Mouse (Mus musculus) cerebellum, adult 2 months (tissue): Measurements from ENCODE around the gene Magt1.

Experiments
- CTCF ChIP-seq: fragments of 200-500 bp; IDR thresholded peaks from 2 replicates; pipeline ENCODE4 v1.5.1; 2011; ENCODE audit warnings: low read depth, mild to moderate bottlenecking, control low read depth, low read length, moderate library complexity, borderline replicate concordance; ENCODE audit not compliant: insufficient read depth
- POLR2A ChIP-seq: fragments of 200-500 bp; IDR thresholded peaks from 2 replicates; pipeline ENCODE4 v1.6.1; 2011; ENCODE audit warnings: low read length, control low read depth, borderline replicate concordance; ENCODE audit not compliant: insufficient read depth

DNA sequence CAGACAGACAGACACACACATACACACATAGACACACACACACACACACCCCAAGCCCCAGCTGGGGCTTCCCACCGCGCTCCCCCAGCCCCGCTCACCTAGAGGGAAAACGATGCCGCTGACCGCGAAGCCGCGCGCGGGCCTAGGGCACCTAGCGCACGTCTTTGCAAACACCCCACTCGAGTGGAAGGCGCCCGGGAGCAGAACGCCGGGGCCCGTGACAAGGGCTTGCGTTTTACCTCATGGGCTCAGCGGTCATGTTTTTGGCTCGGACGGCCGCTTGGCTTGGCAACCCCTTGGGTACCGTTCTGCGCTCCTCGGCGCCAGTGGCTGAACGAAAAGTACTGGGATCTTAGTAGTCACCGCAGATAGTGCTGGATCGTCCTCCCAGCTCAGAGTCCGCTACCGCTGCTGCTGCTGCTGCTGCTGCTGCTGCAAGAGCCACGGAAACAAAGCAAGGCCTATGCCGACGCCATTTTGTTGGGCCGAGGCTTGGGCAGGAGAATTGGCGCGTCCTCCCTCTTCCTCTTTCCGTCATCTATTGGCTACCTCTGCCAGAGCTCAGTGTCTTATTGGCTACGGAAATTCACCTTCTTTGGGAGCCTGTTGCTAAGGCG is 82.7 kb downstream of the Magt1 start, which contains the start of gene Atrx:
- TF ChIP-seq CTCF (no peak), POLR2A (peak; percentile 62; the same call in 1 of the 2 replicates)
